Mouse (Mus musculus): ENCODE results near the gene Lrrk1. TPM values are rescaled to one million over a fixed set of nuclear protein-coding genes. Genes with fewer than 3 reads are reported as not detected.

Lrrk1 gene
- total and polyA plus RNA-seq, 3 experiments = 7.8 to 11.0 (median 9.6) TPM

- TF ChIP-seq EP300 (IDR thresholded peaks at IDR 0.05; ENCODE audit: insufficient read depth, low read depth, low read length) (no peak), CTCF (IDR thresholded peaks at IDR 0.05) (peak; percentile 66)
- DNase-seq = no peak
- H3K4me1 ChIP-seq (ENCODE audit: control insufficient read depth, insufficient read depth, low read length) = no peaks in the 10 kb centered on the region
- H3K9ac ChIP-seq (ENCODE audit: low read depth, low read length) = no peak overlapping the region
- H3K79me2 ChIP-seq (replicated peaks; ENCODE audit: control insufficient read depth, insufficient read depth, low read length) = no peaks in the 10 kb centered on the region
- no peak overlapping the region for H3K4me3 ChIP-seq
- WGBS = 80% methylated on average over 6 of the region's 6 CpGs
- H3K36me3 ChIP-seq (ENCODE audit: control insufficient read depth, insufficient read depth, low read length) = no peaks in the 10 kb centered on the region
- H3K27ac ChIP-seq = no peak overlapping the region
- intact Hi-C loops (cut with DNase I) = no loop called here
- no peaks in the 10 kb centered on the region for H3K27me3 ChIP-seq (ENCODE audit: control insufficient read depth, insufficient read depth, low read length)
Measured at GRCm38 (mm10) chr7:66271226-66271625, 116.9 kb downstream of the Lrrk1 start.

- no peak overlapping the region for H3K4me3 ChIP-seq
- H3K4me1 ChIP-seq (ENCODE audit: control insufficient read depth, insufficient read depth, low read length) = no peaks in the 10 kb centered on the region
- no peaks in the 10 kb centered on the region for H3K79me2 ChIP-seq (replicated peaks; ENCODE audit: control insufficient read depth, insufficient read depth, low read length)
- intact Hi-C loops (cut with DNase I) = no loop called here
- H3K36me3 ChIP-seq (ENCODE audit: control insufficient read depth, insufficient read depth, low read length) = no peaks in the 10 kb centered on the region
- TF ChIP-seq EP300 (IDR thresholded peaks at IDR 0.05; ENCODE audit: insufficient read depth, low read depth, low read length) (no peak), POLR2A (IDR thresholded peaks at IDR 0.05; ENCODE audit: insufficient read depth, low read depth, low read length) (no peak), CTCF (IDR thresholded peaks at IDR 0.05) (no peak)
- DNase-seq = no peak
- 66% methylated on average over 6 of the region's 6 CpGs for WGBS
- H3K27me3 ChIP-seq (ENCODE audit: control insufficient read depth, insufficient read depth, low read length) = no peaks in the 10 kb centered on the region
- no peak overlapping the region for H3K9ac ChIP-seq (ENCODE audit: low read depth, low read length)
- no peak overlapping the region for H3K27ac ChIP-seq
Measured at GRCm38 (mm10) chr7:66266942-66267850, 121.0 kb downstream of the Lrrk1 start.

- H3K27me3 ChIP-seq (ENCODE audit: control insufficient read depth, insufficient read depth, low read length) = no peaks in the 10 kb centered on the region
- no peak overlapping the region for H3K9ac ChIP-seq (ENCODE audit: low read depth, low read length)
- no peak overlapping the region for H3K27ac ChIP-seq
- intact Hi-C loops (cut with DNase I) = no loop called here
- H3K4me1 ChIP-seq (ENCODE audit: control insufficient read depth, insufficient read depth, low read length) = no peaks in the 10 kb centered on the region
- H3K36me3 ChIP-seq (ENCODE audit: control insufficient read depth, insufficient read depth, low read length) = no peaks in the 10 kb centered on the region
- no peak overlapping the region for H3K4me3 ChIP-seq
- H3K79me2 ChIP-seq (replicated peaks; ENCODE audit: control insufficient read depth, insufficient read depth, low read length) = no peaks in the 10 kb centered on the region
- TF ChIP-seq CTCF (IDR thresholded peaks at IDR 0.05) (no peak), EP300 (IDR thresholded peaks at IDR 0.05; ENCODE audit: insufficient read depth, low read depth, low read length) (no peak), POLR2A (IDR thresholded peaks at IDR 0.05; ENCODE audit: insufficient read depth, low read depth, low read length) (no peak)
- no peak for DNase-seq
- 75% methylated on average over 5 of the region's 5 CpGs for WGBS
Measured at GRCm38 (mm10) chr7:66263421-66263820, 124.7 kb downstream of the Lrrk1 start.

- DNase-seq = no peak
- H3K4me1 ChIP-seq (ENCODE audit: control insufficient read depth, insufficient read depth, low read length) = no peaks in the 10 kb centered on the region
- no peaks in the 10 kb centered on the region for H3K79me2 ChIP-seq (replicated peaks; ENCODE audit: control insufficient read depth, insufficient read depth, low read length)
- no peak overlapping the region for H3K9ac ChIP-seq (ENCODE audit: low read depth, low read length)
- H3K4me3 ChIP-seq = no peak overlapping the region
- intact Hi-C loops (cut with DNase I) = no loop called here
- no peaks in the 10 kb centered on the region for H3K27me3 ChIP-seq (ENCODE audit: control insufficient read depth, insufficient read depth, low read length)
- TF ChIP-seq POLR2A (IDR thresholded peaks at IDR 0.05; ENCODE audit: insufficient read depth, low read depth, low read length) = no peak
- no peak for TF ChIP-seq CTCF (IDR thresholded peaks at IDR 0.05)
- no peak for TF ChIP-seq EP300 (IDR thresholded peaks at IDR 0.05; ENCODE audit: insufficient read depth, low read depth, low read length)
- H3K36me3 ChIP-seq (ENCODE audit: control insufficient read depth, insufficient read depth, low read length) = no peaks in the 10 kb centered on the region
- H3K27ac ChIP-seq = no peak overlapping the region
- WGBS = 92% methylated on average over 13 of the region's 13 CpGs
Measured at GRCm38 (mm10) chr7:66262570-66263156, 125.5 kb downstream of the Lrrk1 start.

- H3K79me2 ChIP-seq (replicated peaks; ENCODE audit: control insufficient read depth, insufficient read depth, low read length) = no peaks in the 10 kb centered on the region
- no peak overlapping the region for H3K4me3 ChIP-seq
- intact Hi-C loops (cut with DNase I) = no loop called here
- WGBS = 61% methylated on average over 7 of the region's 7 CpGs
- no peaks in the 10 kb centered on the region for H3K36me3 ChIP-seq (ENCODE audit: control insufficient read depth, insufficient read depth, low read length)
- H3K4me1 ChIP-seq (ENCODE audit: control insufficient read depth, insufficient read depth, low read length) = no peaks in the 10 kb centered on the region
- no peak overlapping the region for H3K9ac ChIP-seq (ENCODE audit: low read depth, low read length)
- no peak overlapping the region for H3K27ac ChIP-seq
- DNase-seq = peak in 1 of 2 experiments; percentile 12
- TF ChIP-seq EP300 (IDR thresholded peaks at IDR 0.05; ENCODE audit: insufficient read depth, low read depth, low read length) = no peak
- no peak for TF ChIP-seq CTCF (IDR thresholded peaks at IDR 0.05)
- no peak for TF ChIP-seq POLR2A (IDR thresholded peaks at IDR 0.05; ENCODE audit: insufficient read depth, low read depth, low read length)
- H3K27me3 ChIP-seq (ENCODE audit: control insufficient read depth, insufficient read depth, low read length) = no peaks in the 10 kb centered on the region
Measured at GRCm38 (mm10) chr7:66260763-66261390, 127.3 kb downstream of the Lrrk1 start.
